Mouse (Mus musculus): ENCODE results near the gene Dnah14. TPM values are rescaled to one million over a fixed set of nuclear protein-coding genes. Genes with fewer than 3 reads are reported as not detected.
A peak's percentile ranks its signal among the peaks of the same experiment; 100 is the strongest.

Dnah14 gene
- total and polyA plus RNA-seq, 3 experiments = 0.03 to 0.98 (median 0.74) TPM

DNA sequence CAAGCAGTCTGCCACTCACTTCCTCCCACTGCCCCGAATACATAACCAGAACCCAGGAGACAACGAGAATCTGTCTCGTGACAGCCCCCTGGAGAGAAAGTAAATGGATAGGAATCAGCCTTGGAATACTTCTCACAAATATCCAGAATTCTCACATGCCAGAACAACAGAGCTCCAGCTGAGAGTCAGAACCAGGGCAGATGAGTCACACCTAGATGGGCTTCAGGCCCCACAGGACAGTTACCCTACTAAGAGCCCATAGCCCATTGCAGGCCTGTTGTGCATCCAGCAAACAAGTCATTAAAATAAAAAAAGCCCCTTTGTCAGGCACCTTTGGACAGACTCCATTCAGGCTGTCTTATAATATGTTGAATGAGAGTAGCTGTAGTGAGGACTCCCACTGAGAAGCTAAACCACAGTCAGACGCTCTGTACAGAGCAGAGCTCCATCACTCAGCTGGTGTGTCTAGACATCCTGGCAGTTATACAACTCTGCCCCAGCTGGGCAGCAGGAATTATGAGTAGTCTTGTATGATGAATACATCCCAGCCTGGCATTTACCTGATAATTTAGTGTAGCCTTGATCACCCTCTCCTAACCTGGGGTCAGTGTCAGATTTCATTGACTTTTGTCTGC, 166.0 kb downstream of the Dnah14 start:
- Histone ChIP-seq H3K4me3 (replicated peaks in 1 of 3; ENCODE audit: low read depth in 2 of 3, low read length in 2 of 3, poor library complexity in 1 of 3) (no peak overlapping the region), H3K9me3 (replicated peaks; ENCODE audit: low read length) (no peaks in the 10 kb centered on the region), H3K27ac (ENCODE audit: insufficient read depth, low read depth) (no peak overlapping the region), H3K4me2 (ENCODE audit: insufficient read depth, low read depth, poor library complexity, severe bottlenecking) (no peak overlapping the region), H3K27me3 (replicated peaks) (peaks cover 11% of the 10 kb centered on the region), H3K79me2 (replicated peaks; ENCODE audit: control insufficient read depth, extremely low read depth, insufficient read depth, poor library complexity, severe bottlenecking) (no peaks in the 10 kb centered on the region), H3K9ac (ENCODE audit: insufficient read depth, low read depth) (no peak overlapping the region), H3K36me3 (replicated peaks in 1 of 2; ENCODE audit: control insufficient read depth in 1 of 2, insufficient read depth in 1 of 2, low read length in 1 of 2) (no peaks in the 10 kb centered on the region), H3K4me1 (ENCODE audit: control insufficient read depth in 1 of 2, insufficient read depth in 2 of 2) (no peaks in the 10 kb centered on the region)
- dilution Hi-C loops (cut with MboI; ENCODE audit: extremely low pct_ligation_motif_present, extremely low pct_unique_long_range_greater_than_20kb, low sequenced_read_pairs) (no loop called here), in situ Hi-C loops (cut with MboI; ENCODE audit: low pct_ligation_motif_present, low pct_unique_long_range_greater_than_20kb, low sequenced_read_pairs) (no loop called here)
- no peak for DNase-seq (ENCODE audit: extremely low read depth)
- TF ChIP-seq TCF12 (IDR thresholded peaks at IDR 0.05; ENCODE audit: low read depth, low read length) = no peak
- no peak for TF ChIP-seq ZMIZ1 (IDR thresholded peaks at IDR 0.05; ENCODE audit: low read depth, low read length)
- no peak for TF ChIP-seq CHD1 (IDR thresholded peaks at IDR 0.05; ENCODE audit: low read depth, low read length)
- TF ChIP-seq ELF1 (IDR thresholded peaks at IDR 0.05; ENCODE audit: low read depth, low read length) = no peak
- TF ChIP-seq E2F4 (IDR thresholded peaks at IDR 0.05; ENCODE audit: insufficient replicate concordance, low read depth, low read length) = no peak
- TF ChIP-seq POLR2AphosphoS2 (IDR thresholded peaks at IDR 0.05; ENCODE audit: low read depth, low read length) = no peak
- no peak for TF ChIP-seq MAZ (IDR thresholded peaks at IDR 0.05; ENCODE audit: low read depth, low read length)
- TF ChIP-seq USF2 (conservative IDR thresholded peaks at IDR 0.05; ENCODE audit: low read depth, low read length) = no peak
- TF ChIP-seq POLR2A (IDR thresholded peaks at IDR 0.05; ENCODE audit: low read depth, low read length) = no peak

DNA sequence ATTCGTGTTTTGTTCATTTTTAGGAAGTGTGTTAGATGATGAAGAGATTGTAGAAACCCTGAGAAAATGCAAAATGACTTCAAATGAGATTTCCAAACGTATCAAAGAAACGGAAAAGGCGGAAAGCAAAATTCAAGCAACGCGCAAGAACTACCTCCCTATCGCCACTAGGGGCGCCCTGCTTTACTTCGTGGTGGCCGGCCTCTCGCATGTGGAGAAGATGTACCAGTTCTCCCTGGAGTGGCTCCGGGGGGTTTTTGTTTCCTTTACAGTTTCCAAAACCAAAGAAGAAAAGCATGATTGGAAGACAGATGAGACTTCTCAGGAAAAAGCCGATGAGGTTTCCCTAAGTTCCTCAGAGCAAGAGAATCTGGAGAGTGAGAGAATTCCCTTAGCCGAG, 193.0 kb downstream of the Dnah14 start:
- DNase-seq (ENCODE audit: extremely low read depth) = no peak
- Histone ChIP-seq H3K79me2 (replicated peaks; ENCODE audit: control insufficient read depth, extremely low read depth, insufficient read depth, poor library complexity, severe bottlenecking) (no peaks in the 10 kb centered on the region), H3K9ac (ENCODE audit: insufficient read depth, low read depth) (no peak overlapping the region), H3K4me3 (replicated peaks in 1 of 3; ENCODE audit: low read depth in 2 of 3, low read length in 2 of 3, poor library complexity in 1 of 3) (no peak overlapping the region), H3K4me1 (ENCODE audit: control insufficient read depth in 1 of 2, insufficient read depth in 2 of 2) (peaks cover 0 to 5% of the 10 kb centered on the region in 2 experiments; a peak in 1 of 4 replicates), H3K36me3 (replicated peaks in 1 of 2; ENCODE audit: control insufficient read depth in 1 of 2, insufficient read depth in 1 of 2, low read length in 1 of 2) (no peaks in the 10 kb centered on the region), H3K27ac (ENCODE audit: insufficient read depth, low read depth) (no peak overlapping the region), H3K4me2 (ENCODE audit: insufficient read depth, low read depth, poor library complexity, severe bottlenecking) (no peak overlapping the region), H3K27me3 (replicated peaks) (no peaks in the 10 kb centered on the region), H3K9me3 (replicated peaks; ENCODE audit: low read length) (peaks cover 3% of the 10 kb centered on the region)
- in situ Hi-C loops (cut with MboI; ENCODE audit: low pct_ligation_motif_present, low pct_unique_long_range_greater_than_20kb, low sequenced_read_pairs) = no loop called here
- dilution Hi-C loops (cut with MboI; ENCODE audit: extremely low pct_ligation_motif_present, extremely low pct_unique_long_range_greater_than_20kb, low sequenced_read_pairs) = no loop called here
- TF ChIP-seq HCFC1 (IDR thresholded peaks at IDR 0.05; ENCODE audit: low read depth, low read length) (no peak), CTCF (conservative IDR thresholded peaks at IDR 0.05 in 1 of 2, IDR thresholded peaks at IDR 0.05 in 1 of 2; ENCODE audit: low read depth in 2 of 2, low read length in 2 of 2) (peak in 1 of 2 experiments; percentile 44; a peak in 3 of 4 replicates), POLR2AphosphoS2 (IDR thresholded peaks at IDR 0.05; ENCODE audit: low read depth, low read length) (no peak), MAFK (IDR thresholded peaks at IDR 0.05; ENCODE audit: insufficient replicate concordance, low read length) (no peak), CHD1 (IDR thresholded peaks at IDR 0.05; ENCODE audit: low read depth, low read length) (no peak), SIN3A (IDR thresholded peaks at IDR 0.05; ENCODE audit: low read length) (no peak)

DNA sequence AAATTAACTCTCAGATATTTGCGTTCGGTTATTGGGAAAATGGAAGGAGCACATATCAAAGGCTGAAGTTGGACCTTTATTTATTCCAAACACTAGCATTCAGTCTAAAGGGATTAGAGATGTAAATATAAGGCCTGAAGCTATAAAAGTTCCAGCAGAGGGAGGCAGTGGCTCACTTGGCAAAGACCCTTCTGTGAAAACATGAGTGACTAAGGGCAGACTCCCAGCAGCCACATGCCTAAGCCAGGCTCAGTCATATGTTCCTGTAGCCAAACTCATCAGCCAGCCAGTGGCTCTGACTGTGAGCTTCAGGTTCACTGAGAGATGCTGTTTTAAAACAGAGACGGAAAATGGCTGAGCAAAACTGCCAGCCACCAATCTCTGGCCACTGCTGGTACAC, 195.5 kb downstream of the Dnah14 start:
- Histone ChIP-seq H3K79me2 (replicated peaks; ENCODE audit: control insufficient read depth, extremely low read depth, insufficient read depth, poor library complexity, severe bottlenecking) (no peaks in the 10 kb centered on the region), H3K9me3 (replicated peaks; ENCODE audit: low read length) (peaks cover 8% of the 10 kb centered on the region), H3K9ac (ENCODE audit: insufficient read depth, low read depth) (no peak overlapping the region), H3K4me1 (ENCODE audit: control insufficient read depth in 1 of 2, insufficient read depth in 2 of 2) (peaks cover 0 to 5% of the 10 kb centered on the region in 2 experiments; a peak in 1 of 4 replicates), H3K36me3 (replicated peaks in 1 of 2; ENCODE audit: control insufficient read depth in 1 of 2, insufficient read depth in 1 of 2, low read length in 1 of 2) (no peaks in the 10 kb centered on the region), H3K27me3 (replicated peaks) (no peaks in the 10 kb centered on the region), H3K4me3 (replicated peaks in 1 of 3; ENCODE audit: low read depth in 2 of 3, low read length in 2 of 3, poor library complexity in 1 of 3) (no peak overlapping the region), H3K27ac (ENCODE audit: insufficient read depth, low read depth) (no peak overlapping the region), H3K4me2 (ENCODE audit: insufficient read depth, low read depth, poor library complexity, severe bottlenecking) (no peak overlapping the region)
- TF ChIP-seq ELF1 (IDR thresholded peaks at IDR 0.05; ENCODE audit: low read depth, low read length) (no peak), RAD21 (IDR thresholded peaks at IDR 0.05; ENCODE audit: low read depth, low read length) (peak; percentile 1)
- dilution Hi-C loops (cut with MboI; ENCODE audit: extremely low pct_ligation_motif_present, extremely low pct_unique_long_range_greater_than_20kb, low sequenced_read_pairs) = no loop called here
- in situ Hi-C loops (cut with MboI; ENCODE audit: low pct_ligation_motif_present, low pct_unique_long_range_greater_than_20kb, low sequenced_read_pairs) = no loop called here
- no peak for DNase-seq (ENCODE audit: extremely low read depth)

Measured in CH12.LX (cell line).